Mouse (Mus musculus) heart, embryonic 10.5 days (tissue): ENCODE data around the gene Slc25a13. TPM values are rescaled to one million over a fixed set of nuclear protein-coding genes. Genes with fewer than 3 reads are reported as not detected.

Experiments used
- DNase-seq: peaks from one replicate; pipeline ENCODE4 v3.0.0-alpha.2; 2017; ENCODE audit warnings: low spot score
- H3K27ac ChIP-seq: fragments of 300-500 bp; sonication (generic); 2 replicates; pipeline ENCODE4 v1.5.1; 2016; ENCODE audit warnings: mild to moderate bottlenecking
- H3K27me3 ChIP-seq: fragments of 300-500 bp; sonication (generic); 2 replicates; pipeline ENCODE4 v1.6.1; 2016; ENCODE audit warnings: mild to moderate bottlenecking; ENCODE audit not compliant: poor library complexity, insufficient read depth, severe bottlenecking
- H3K36me3 ChIP-seq: fragments of 300-500 bp; sonication (generic); 2 replicates; pipeline ENCODE4 v1.6.1; 2016; ENCODE audit warnings: mild to moderate bottlenecking, moderate library complexity
- H3K4me1 ChIP-seq: fragments of 300-500 bp; sonication (generic); 2 replicates; pipeline ENCODE4 v1.6.1; 2016; ENCODE audit warnings: mild to moderate bottlenecking
- H3K4me3 ChIP-seq: fragments of 300-500 bp; sonication (generic); 2 replicates; pipeline ENCODE4 v1.5.1; 2016; ENCODE audit warnings: mild to moderate bottlenecking, moderate library complexity
- H3K9me3 ChIP-seq: fragments of 300-500 bp; sonication (generic); 2 replicates; pipeline ENCODE4 v1.6.1; 2016; ENCODE audit warnings: mild to moderate bottlenecking, moderate library complexity
- WGBS: fragments of 180-500 bp; shearing (Covaris S2); methylation state at CpG from one replicate; pipeline ENCODE4 v1.1.7; 2016; 5-methylcytosine and 5-hydroxymethylcytosine counted together
- polyA plus RNA-seq: library from polyadenylated mRNA; unstranded; fragments of >200 nt; fragmentation: Nextera tagmentation; extraction: Ambion mirVana; gene quantifications from 2 replicates; pipeline ENCODE4 v1.2.1, GENCODE M21; 2016

Gene Slc25a13
- polyA plus RNA-seq, 1 experiment from 2014 or later = 61.4 TPM

GRCm38 (mm10) chr6:6016931-6017330 is 200.0 kb downstream of the Slc25a13 start:
- no peak overlapping the region for H3K27ac ChIP-seq

GRCm38 (mm10) chr6:6015616-6016015 is 201.4 kb downstream of the Slc25a13 start:
- Histone ChIP-seq H3K27ac (no peak overlapping the region), H3K4me3 (no peak overlapping the region), H3K9me3 (no peaks in the 10 kb centered on the region), H3K4me1 (peaks cover 3% of the 10 kb centered on the region; the same call in 1 of the 2 replicates), H3K36me3 (no peaks in the 10 kb centered on the region), H3K27me3 (no peaks in the 10 kb centered on the region)
- whole genome bisulfite sequencing = 46% methylated on average over 15 of the region's 15 CpGs
- no peak for DNase-seq

More at GRCm38 (mm10) chr6:6016931-6017330, 200.0 kb downstream of the Slc25a13 start:
- Histone ChIP-seq H3K27me3 (no peaks in the 10 kb centered on the region), H3K36me3 (no peaks in the 10 kb centered on the region), H3K4me1 (peaks cover 3% of the 10 kb centered on the region; the same call in 1 of the 2 replicates), H3K4me3 (no peak overlapping the region), H3K9me3 (no peaks in the 10 kb centered on the region)
- DNase-seq = no peak
- WGBS = 36% methylated on average over 9 of the region's 9 CpGs

GRCm38 (mm10) chr6:6011364-6011763 is 205.6 kb downstream of the Slc25a13 start:
- 72% methylated on average over 2 of the region's 2 CpGs for WGBS
- Histone ChIP-seq H3K27ac (no peak overlapping the region), H3K4me3 (no peak overlapping the region), H3K27me3 (no peaks in the 10 kb centered on the region), H3K36me3 (no peaks in the 10 kb centered on the region), H3K4me1 (0 out of 2 replicates have a peak, but pooled peaks cover under 1% of the 10 kb centered on the region), H3K9me3 (no peaks in the 10 kb centered on the region)
- DNase-seq = no peak

- 4% methylated on average over 42 of the region's 42 CpGs for WGBS
- peak overlapping the region; percentile 76 for H3K27ac ChIP-seq
Measured at GRCm38 (mm10) chr6:6005762-6006431, 211.1 kb downstream of the Slc25a13 start.

GRCm38 (mm10) chr6:6004756-6005485 is 212.1 kb downstream of the Slc25a13 start:
- Histone ChIP-seq H3K4me3 (peak overlapping the region; percentile 25; the same call in 1 of the 2 replicates), H3K27ac (peak overlapping the region; percentile 13; the same call in 1 of the 2 replicates), H3K36me3 (no peaks in the 10 kb centered on the region), H3K4me1 (peaks cover 19% of the 10 kb centered on the region), H3K27me3 (no peaks in the 10 kb centered on the region), H3K9me3 (no peaks in the 10 kb centered on the region)
- WGBS = 45% methylated on average over 12 of the region's 12 CpGs
- DNase-seq = no peak

More at GRCm38 (mm10) chr6:6005762-6006431, 211.1 kb downstream of the Slc25a13 start:
- H3K27me3 ChIP-seq = no peaks in the 10 kb centered on the region
- H3K9me3 ChIP-seq = no peaks in the 10 kb centered on the region
- no peaks in the 10 kb centered on the region for H3K36me3 ChIP-seq
- H3K4me3 ChIP-seq = peak overlapping the region; percentile 65
- peak; percentile 91 for DNase-seq
- H3K4me1 ChIP-seq = peaks cover 19% of the 10 kb centered on the region

GRCm38 (mm10) chr6:6002061-6002460 is 214.9 kb downstream of the Slc25a13 start:
- H3K4me1 ChIP-seq = peaks cover 19% of the 10 kb centered on the region
- WGBS = 87% methylated on average over 3 of the region's 3 CpGs
- H3K27me3 ChIP-seq = no peaks in the 10 kb centered on the region
- no peaks in the 10 kb centered on the region for H3K9me3 ChIP-seq
- H3K36me3 ChIP-seq = no peaks in the 10 kb centered on the region
- no peak overlapping the region for H3K4me3 ChIP-seq
- DNase-seq = no peak
- no peak overlapping the region for H3K27ac ChIP-seq

GRCm38 (mm10) chr6:5997535-5997934 is 219.4 kb downstream of the Slc25a13 start:
- Histone ChIP-seq H3K27ac (no peak overlapping the region), H3K9me3 (no peaks in the 10 kb centered on the region), H3K36me3 (no peaks in the 10 kb centered on the region), H3K4me1 (no peaks in the 10 kb centered on the region), H3K4me3 (no peak overlapping the region), H3K27me3 (no peaks in the 10 kb centered on the region)
- WGBS = 84% methylated on average over 6 of the region's 6 CpGs
- DNase-seq = no peak

GRCm38 (mm10) chr6:5993056-5993455 is 223.9 kb downstream of the Slc25a13 start:
- DNase-seq = no peak

GRCm38 (mm10) chr6:5991817-5992755 is 224.9 kb downstream of the Slc25a13 start:
- Histone ChIP-seq H3K27me3 (no peaks in the 10 kb centered on the region), H3K27ac (no peak overlapping the region; the same call in 1 of the 2 replicates), H3K36me3 (no peaks in the 10 kb centered on the region), H3K4me3 (no peak overlapping the region), H3K4me1 (peaks cover 5% of the 10 kb centered on the region; the same call in 1 of the 2 replicates), H3K9me3 (no peaks in the 10 kb centered on the region)
- no peak for DNase-seq
- WGBS = 58% methylated on average over 25 of the region's 25 CpGs

More at GRCm38 (mm10) chr6:5993056-5993455, 223.9 kb downstream of the Slc25a13 start:
- Histone ChIP-seq H3K27ac (no peak overlapping the region), H3K4me1 (peaks cover 5% of the 10 kb centered on the region; the same call in 1 of the 2 replicates), H3K4me3 (no peak overlapping the region), H3K27me3 (no peaks in the 10 kb centered on the region), H3K36me3 (no peaks in the 10 kb centered on the region), H3K9me3 (no peaks in the 10 kb centered on the region)
- WGBS = 61% methylated on average over 7 of the region's 7 CpGs

GRCm38 (mm10) chr6:5991243-5991642 is 225.7 kb downstream of the Slc25a13 start:
- Histone ChIP-seq H3K36me3 (no peaks in the 10 kb centered on the region), H3K27ac (no peak overlapping the region; the same call in 1 of the 2 replicates), H3K4me1 (peaks cover 5% of the 10 kb centered on the region; the same call in 1 of the 2 replicates), H3K4me3 (no peak overlapping the region), H3K9me3 (no peaks in the 10 kb centered on the region), H3K27me3 (no peaks in the 10 kb centered on the region)
- WGBS = 77% methylated on average over 6 of the region's 6 CpGs
- no peak for DNase-seq
